ENCODE assay signal across 8 mouse cellular contexts in genomic region chr2:74243801-74244200, GRCm38 (mm10).
DNase-seq lines count a peak whose midpoint lies in the region; ATAC-seq and TF ChIP-seq lines count a peak whose summit lies in the region.
"Had no signal": no experiment of that assay in that cellular context is flagged by ENCODE, and none has a peak within 500 bp of the region (broad histone marks: within the 10 kb centered on the region; RNA-seq: fewer than 3 reads in every experiment).

No protein-coding gene starts in this region.

- no peak overlapping the region for H3K4me3 ChIP-seq in left cerebral cortex, adult 2 months
- no peak overlapping the region for H3K4me3 ChIP-seq in embryonic fibroblast, embryonic 13.5 days (ENCODE audit: insufficient read depth, low read length)
- no peak overlapping the region for H3K4me3 ChIP-seq in midbrain, postnatal 0 days (ENCODE audit: low read depth, low read length)

- no peaks in the 10 kb centered on the region for H3K9me3 ChIP-seq in midbrain, postnatal 0 days (ENCODE audit: low read length)

- H3K4me2 ChIP-seq in midbrain, postnatal 0 days (ENCODE audit: low read depth, low read length, poor library complexity, severe bottlenecking) = peak overlapping the region; percentile 9; the same call in 1 of the 2 replicates

- no peak for TF ChIP-seq POLR2A in embryonic fibroblast, embryonic 13.5 days (IDR thresholded peaks at IDR 0.05; ENCODE audit: low read depth, low read length)

- H3K27me3 ChIP-seq in midbrain, postnatal 0 days (ENCODE audit: insufficient read depth, low read length) = no peaks in the 10 kb centered on the region

- WGBS in midbrain, postnatal 0 days = 21% methylated on average over 9 of the region's 9 CpGs

- no peak overlapping the region for H3K9ac ChIP-seq in midbrain, postnatal 0 days (replicated peaks; ENCODE audit: low read length, poor library complexity, severe bottlenecking)

- intact Hi-C loops in left cerebral cortex, postnatal 25 days (cut with DNase I) = no loop called here
- intact Hi-C loops in left cerebral cortex, adult 2 months (cut with DNase I) = no loop called here

- no peak for TF ChIP-seq CTCF in left cerebral cortex, adult 2 months (IDR thresholded peaks at IDR 0.05)
- TF ChIP-seq CTCF in embryonic fibroblast, embryonic 13.5 days (IDR thresholded peaks at IDR 0.05; ENCODE audit: borderline replicate concordance, insufficient read depth, low read length) = no peak
- no peak for TF ChIP-seq CTCF in midbrain, postnatal 0 days (IDR thresholded peaks at IDR 0.05)

- H3K27ac ChIP-seq in left cerebral cortex, adult 2 months = no peak overlapping the region
- 0 out of 2 replicates have a peak overlapping the region, but pooled peaks have one; percentile 6 for H3K27ac ChIP-seq in embryonic fibroblast, embryonic 13.5 days (ENCODE audit: insufficient read depth, low read length)
- peak overlapping the region; percentile 47; the same call in 1 of the 2 replicates for H3K27ac ChIP-seq in midbrain, postnatal 0 days (ENCODE audit: low read depth, low read length)

- H3K4me1 ChIP-seq in embryonic fibroblast, embryonic 13.5 days (ENCODE audit: control insufficient read depth, insufficient read depth, low read length) = peaks cover 8% of the 10 kb centered on the region
- H3K4me1 ChIP-seq in midbrain, postnatal 0 days (ENCODE audit: insufficient read depth, low read length) = no peaks in the 10 kb centered on the region; the same call in 1 of the 2 replicates

- peak; percentile 71 for ATAC-seq in midbrain, postnatal 0 days (ENCODE audit: low FRiP score)
- ATAC-seq in activated CD4-positive, CD25-positive, alpha-beta regulatory T cell, adult 4 months = no peak
- ATAC-seq: intestine, embryonic 16.5 days had no signal

- DNase-seq in left cerebral cortex, postnatal 25 days (ENCODE audit: low spot score in 2 of 2) = peak; percentile 8
- no peak for DNase-seq in left cerebral cortex, adult 2 months (ENCODE audit: extremely low spot score in 1 of 2, low spot score in 2 of 2)
- peak; percentile 42 for DNase-seq in layer of hippocampus, adult 9-11 months
- peak; percentile 66 for DNase-seq in midbrain, postnatal 0 days (ENCODE audit: low spot score)
- DNase-seq in spleen, adult 12 weeks (ENCODE audit: low spot score) = no peak

- H3K36me3 ChIP-seq in midbrain, postnatal 0 days (ENCODE audit: insufficient read depth, low read length) = no peaks in the 10 kb centered on the region

Comparison
In these comparisons a context has a peak if more than half of its experiments do, and no peak if none do; other contexts are left out.
1. DNase-seq: peak in left cerebral cortex, postnatal 25 days (2 of 2), layer of hippocampus, adult 9-11 months (single experiment) and midbrain, postnatal 0 days (single experiment); none in left cerebral cortex, adult 2 months (0 of 2) and spleen, adult 12 weeks (single experiment).